ENCODE assay signal across 26 mouse cellular contexts in the genomic region with DNA sequence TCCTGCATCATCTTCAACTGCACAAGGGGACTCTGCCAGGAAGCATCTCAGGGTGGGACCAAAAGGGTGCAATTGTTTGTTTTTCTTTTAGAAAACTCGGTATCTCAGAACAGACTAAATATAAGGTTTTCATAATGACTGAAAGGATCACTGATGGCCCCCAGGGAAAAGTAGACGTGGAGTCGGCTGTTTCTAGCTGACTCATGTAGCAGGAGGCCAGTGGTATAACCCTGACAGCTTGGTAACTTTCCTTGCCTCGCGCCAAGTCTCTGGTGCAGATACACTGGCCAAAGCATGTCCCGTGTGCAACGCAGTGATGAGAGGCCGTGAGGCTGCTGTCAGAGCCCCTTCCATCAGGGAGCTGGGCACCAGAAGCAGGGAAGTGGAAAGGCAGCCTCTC. TPM values are rescaled to one million over a fixed set of nuclear protein-coding genes. Genes with fewer than 3 reads are reported as not detected.
"Had no signal": no experiment of that assay in that cellular context is flagged by ENCODE, and none has a peak within 500 bp of the region (broad histone marks: within the 10 kb centered on the region; RNA-seq: fewer than 3 reads in every experiment).

No protein-coding gene starts in this region.

- H3K27ac ChIP-seq: gastrocnemius, adult 2 months; heart, embryonic 13.5 days; heart, embryonic 15.5 days; hindbrain, embryonic 13.5 days; hindbrain, postnatal 0 days; layer of hippocampus, adult 2 months; left cerebral cortex, adult 2 months; limb, embryonic 10.5 days; limb, embryonic 12.5 days had no signal

- H3K4me3 ChIP-seq: gastrocnemius, adult 2 months; heart, embryonic 13.5 days; heart, embryonic 15.5 days; hindbrain, embryonic 13.5 days; layer of hippocampus, adult 2 months; left cerebral cortex, adult 2 months; limb, embryonic 10.5 days; limb, embryonic 12.5 days had no signal

- H3K9me3 ChIP-seq: heart, embryonic 13.5 days; heart, embryonic 15.5 days; hindbrain, embryonic 13.5 days; limb, embryonic 10.5 days; limb, embryonic 12.5 days had no signal

- H3K4me2 ChIP-seq: heart, embryonic 11.5 days; heart, embryonic 13.5 days; heart, embryonic 15.5 days; hindbrain, embryonic 13.5 days; limb, embryonic 12.5 days; liver, embryonic 11.5 days had no signal

- DNase-seq: gastrocnemius, adult 2 months; gastrocnemius, postnatal 10 days; gastrocnemius, postnatal 25 days; heart, adult 18-20 months; heart, postnatal 14 days; heart, postnatal 36 days; kidney, adult 11 months; kidney, adult 8-10 months; kidney, postnatal 10 days; kidney, postnatal 25 days; kidney, postnatal 4 days; liver had no signal

- H3K36me3 ChIP-seq: heart, embryonic 13.5 days; heart, embryonic 15.5 days; hindbrain, embryonic 13.5 days; limb, embryonic 10.5 days; limb, embryonic 12.5 days had no signal

- ATAC-seq: hindbrain, postnatal 0 days; intestine, embryonic 16.5 days had no signal

- H3K4me1 ChIP-seq: heart, embryonic 15.5 days; limb, embryonic 12.5 days had no signal

- H3K9ac ChIP-seq: heart, embryonic 13.5 days; heart, embryonic 15.5 days; hindbrain, embryonic 13.5 days; limb, embryonic 12.5 days had no signal

RNA-seq across cellular contexts. Expression of gene Calb2, which starts 1.7 kb away (rescaled TPM):
- total RNA-seq: gastrocnemius, adult 2 months; gastrocnemius, postnatal 25 days; granulocyte monocyte progenitor cell, adult 5-6 weeks; heart, adult 18-20 months; heart, postnatal 14 days; heart, postnatal 36 days; hematopoietic stem cell, adult 5-6 weeks had no signal
- polyA plus RNA-seq: intestine, embryonic 16.5 days; kidney, embryonic 14.5 days had no signal
